Mouse (Mus musculus): ENCODE results near the gene Fcho2.

Fcho2 gene

DNA sequence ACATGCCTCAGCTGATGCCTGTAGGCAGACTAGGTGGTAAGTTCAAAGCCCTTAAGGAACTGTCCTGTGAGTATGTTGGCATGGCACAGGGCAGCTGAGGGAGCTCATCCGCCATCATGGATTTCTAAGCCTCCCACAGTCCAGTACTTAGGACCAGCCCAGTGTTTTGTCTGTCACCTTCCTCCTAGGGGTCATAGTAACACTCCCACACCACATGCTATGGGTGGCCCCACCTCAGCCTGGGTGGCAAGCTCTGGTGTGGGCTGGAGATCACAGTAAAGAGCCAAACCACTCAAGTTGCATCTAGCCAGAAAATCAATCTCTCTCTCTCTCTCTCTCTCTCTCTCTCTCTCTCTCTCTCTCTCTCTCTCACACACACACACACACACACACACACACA, 136.0 kb downstream of the Fcho2 start:
- DNase-seq (ENCODE audit: low spot score in 2 of 2): no peak

DNA sequence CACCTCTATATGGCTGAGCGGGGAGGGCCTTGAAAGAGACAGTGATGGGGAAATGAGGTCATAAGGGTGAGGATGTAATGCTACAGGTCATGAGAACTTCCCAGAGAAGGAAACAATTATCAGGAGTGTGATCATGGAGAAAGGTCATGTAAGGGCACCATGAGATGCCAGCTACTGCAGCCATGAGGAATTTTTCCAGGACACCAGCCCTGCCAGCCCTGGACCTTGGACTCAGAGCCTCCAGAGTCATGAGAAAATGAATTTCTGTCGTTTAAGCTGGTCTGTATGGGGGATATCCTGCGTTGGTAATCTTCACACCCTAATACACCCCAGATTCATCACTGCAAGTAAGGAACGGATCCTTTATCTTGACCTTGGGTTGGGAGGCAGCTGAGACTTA, 141.3 kb downstream of the Fcho2 start:
- no peak for DNase-seq (ENCODE audit: low spot score in 2 of 2)
